Mouse (Mus musculus): Measurements from ENCODE around the gene Mif.
A peak's percentile ranks its signal among the peaks of the same experiment; 100 is the strongest.

Mif gene

DNA sequence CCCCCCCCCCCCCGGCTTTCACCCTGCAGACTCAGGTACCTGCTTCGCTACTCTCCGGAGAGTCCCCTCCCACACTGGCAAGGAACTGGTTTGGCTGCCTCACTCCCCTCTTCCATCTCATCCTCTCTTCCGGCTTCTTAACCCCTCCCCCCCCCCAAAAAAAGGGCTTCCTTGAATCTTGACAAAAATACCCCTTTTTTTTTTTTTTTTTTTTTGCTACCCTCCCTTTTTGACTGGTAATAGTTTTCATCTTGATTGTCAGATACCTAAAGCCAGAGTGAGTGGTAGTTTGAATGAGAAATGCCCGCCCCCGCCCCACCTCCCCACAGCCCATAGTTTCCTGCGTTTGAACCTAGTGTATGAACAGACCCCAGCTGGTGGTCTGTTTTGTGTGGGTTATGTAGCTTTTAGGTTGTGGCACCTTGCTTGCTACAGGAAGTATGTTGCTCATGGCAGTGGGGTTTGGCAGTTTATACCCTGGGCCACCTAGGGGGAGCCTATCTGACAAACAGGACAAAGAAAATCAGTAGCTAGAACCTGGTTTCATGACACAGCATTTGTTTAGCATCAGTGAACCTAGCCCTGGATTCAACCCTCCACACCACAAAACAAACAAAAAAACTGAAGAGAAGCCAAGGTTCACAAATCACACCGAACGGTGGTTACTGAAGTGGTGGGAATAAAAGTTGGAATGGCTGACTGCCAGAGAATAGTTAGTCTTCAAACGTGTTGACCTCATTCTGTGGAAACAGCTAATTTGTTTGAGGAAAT, 24.1 kb downstream of the Mif start:
- no peak for DNase-seq

- DNase-seq = peak; percentile 67
Measured at GRCm38 (mm10) chr10:75835307-75835706, 24.7 kb downstream of the Mif start.

DNA sequence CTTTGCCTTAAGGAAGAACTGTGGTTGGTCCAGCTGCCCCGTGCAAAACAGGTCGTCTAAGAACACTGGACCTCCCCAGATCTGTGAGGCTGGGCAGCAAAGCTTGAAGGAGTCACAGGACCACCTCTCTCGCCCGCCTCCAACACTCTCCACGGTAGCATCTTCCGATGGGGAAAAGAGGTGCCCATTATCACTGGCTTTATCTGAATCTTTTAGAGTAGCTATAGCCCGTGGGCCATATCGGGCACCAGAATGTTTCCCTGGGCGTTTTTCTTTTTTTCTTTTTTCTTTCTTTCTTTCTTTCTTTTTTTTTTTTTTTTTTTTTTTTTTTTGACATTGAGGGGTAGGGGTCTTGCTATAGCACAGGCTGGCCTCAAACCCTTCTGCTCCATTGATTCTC, 25.3 kb downstream of the Mif start:
- DNase-seq = no peak

GRCm38 (mm10) chr10:75834250-75834649, 25.8 kb downstream of the Mif start:
- no peak for DNase-seq

DNA sequence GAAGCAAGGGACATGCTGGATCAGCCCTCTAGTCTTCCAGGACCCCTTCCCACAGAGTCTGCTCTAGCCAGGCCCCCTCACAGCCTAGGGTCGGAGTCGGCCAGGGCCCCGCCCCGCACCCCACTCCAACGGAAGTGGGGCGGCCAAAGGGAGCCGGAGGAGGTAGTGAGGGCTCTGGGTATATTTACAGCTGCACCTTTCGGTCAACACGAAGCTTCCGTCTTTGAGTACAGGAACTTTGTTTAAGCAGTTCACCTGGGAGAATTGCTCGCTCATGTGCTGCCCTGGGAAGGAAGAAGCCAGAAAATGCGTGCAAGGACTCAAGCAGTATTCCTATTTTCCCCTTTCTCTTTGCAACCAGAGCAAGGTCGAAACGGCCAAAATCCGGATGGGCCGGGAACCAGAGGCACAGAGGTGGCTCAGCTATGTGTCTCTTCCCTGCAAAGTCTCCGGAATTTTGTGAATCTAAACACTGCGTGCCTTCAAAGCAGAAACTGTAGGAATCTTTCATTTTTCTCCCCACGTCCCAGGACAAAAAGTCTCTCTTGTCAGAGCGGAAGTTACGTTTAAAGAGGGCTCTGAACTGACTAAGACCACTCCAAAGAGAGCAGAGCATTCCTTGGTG, 26.5 kb downstream of the Mif start:
- no peak for DNase-seq

- peak; percentile 47 for DNase-seq
Measured at GRCm38 (mm10) chr10:75832272-75832895, 27.7 kb downstream of the Mif start.

- no peak for DNase-seq
Measured at GRCm38 (mm10) chr10:75830275-75830670, 29.8 kb downstream of the Mif start.

DNA sequence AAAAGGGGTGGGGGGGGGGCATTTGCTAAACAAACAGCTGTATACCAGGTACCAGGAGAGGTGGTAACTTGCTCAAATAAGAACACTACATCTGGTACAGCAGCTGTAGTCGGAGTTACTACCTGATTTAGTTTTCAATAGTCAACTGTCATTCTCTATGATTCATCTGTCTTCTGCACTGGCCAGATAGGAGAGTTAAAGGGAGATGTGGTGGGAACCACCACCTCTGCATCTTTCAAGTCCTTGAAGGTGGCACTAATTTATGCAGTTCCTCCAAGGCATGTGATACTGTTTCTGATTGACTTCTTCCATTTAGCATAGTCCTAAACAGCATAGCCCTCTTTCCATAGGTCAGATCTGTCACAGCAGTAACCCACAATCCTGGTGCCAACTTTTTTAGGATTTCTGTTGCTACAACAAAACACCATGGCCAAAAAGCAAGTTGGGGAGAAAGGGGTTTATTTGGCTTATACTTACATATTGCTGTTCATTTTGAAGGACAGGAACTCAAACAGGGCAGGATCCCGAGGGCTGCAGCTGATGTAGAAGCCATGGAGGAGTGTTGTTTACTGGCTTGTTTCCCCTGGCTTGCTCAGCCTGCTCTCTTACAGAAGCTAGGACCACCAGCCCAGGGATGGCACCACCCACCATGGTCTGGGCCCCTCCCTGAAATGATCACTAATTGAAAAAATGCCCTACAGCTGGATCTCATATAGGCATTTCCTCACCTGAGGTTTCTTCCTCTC, 30.3 kb downstream of the Mif start:
- DNase-seq = no peak

- peak; percentile 48 for DNase-seq
Measured at GRCm38 (mm10) chr10:75828500-75828931, 31.5 kb downstream of the Mif start.

- DNase-seq = no peak
Measured at GRCm38 (mm10) chr10:75827668-75828360, 32.2 kb downstream of the Mif start.

GRCm38 (mm10) chr10:75824530-75824929, 35.5 kb downstream of the Mif start:
- DNase-seq = no peak

DNA sequence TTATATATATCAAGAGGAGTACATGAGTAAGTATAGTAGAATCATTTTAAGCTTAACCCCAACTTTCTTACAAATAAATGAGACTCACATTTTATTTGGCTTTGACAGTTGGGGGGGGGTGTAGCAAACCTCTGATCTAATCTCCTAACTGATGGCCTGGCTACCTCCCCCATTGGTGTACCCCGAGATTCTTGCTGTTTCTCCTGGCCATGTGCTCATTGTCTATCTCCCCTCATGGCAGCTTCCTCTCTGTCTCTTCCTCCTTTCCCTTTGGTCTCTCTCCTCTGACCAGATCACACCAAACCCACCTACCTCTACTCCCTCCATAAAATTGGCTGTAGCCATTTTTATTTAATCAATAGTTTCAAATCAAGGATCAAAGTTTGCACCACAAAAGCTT, 36.3 kb downstream of the Mif start:
- no peak for DNase-seq

- no peak for DNase-seq
Measured at GRCm38 (mm10) chr10:75822443-75822842, 37.6 kb downstream of the Mif start, which contains the start of gene Gstt4. Gene Gstt4 (minus strand): TSS chr10:75822543.

- DNase-seq = no peak
Measured at GRCm38 (mm10) chr10:75819882-75820281, 40.2 kb downstream of the Mif start.

DNA sequence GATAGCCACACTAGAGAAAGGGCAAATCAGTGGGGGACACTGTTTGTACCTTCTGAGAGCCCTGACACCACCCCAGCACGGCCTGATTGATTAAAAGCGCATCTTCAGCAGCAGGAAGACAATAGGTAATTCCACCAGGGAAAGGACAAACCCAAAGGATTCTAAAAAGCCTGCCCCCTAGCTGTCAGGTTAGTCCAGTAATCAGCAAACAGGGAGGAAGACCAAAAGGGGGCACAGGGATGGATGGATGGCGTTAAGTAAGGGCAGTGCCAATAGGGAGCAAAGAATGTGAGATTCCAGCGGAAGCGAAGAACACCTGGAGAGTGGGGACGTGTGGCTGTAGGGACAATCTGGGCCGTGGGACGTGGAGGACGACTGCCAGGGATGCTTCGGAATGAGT, 41.4 kb downstream of the Mif start:
- no peak for DNase-seq

Data from layer of hippocampus, adult 9-11 months (tissue).